Mouse (Mus musculus) limb, embryonic 12.5 days (tissue): ENCODE data around the gene Ifnk. TPM values are rescaled to one million over a fixed set of nuclear protein-coding genes. Genes with fewer than 3 reads are reported as not detected.

Source experiments
- ATAC-seq: fragments of 200-750 bp; cut with Nextera tagmentation; 2 replicates; pipeline ENCODE4 v1.8.0; 2017; ENCODE audit warnings: low read depth, moderate TSS enrichment; ENCODE audit not compliant: insufficient number of reproducible peaks, insufficient read depth, low FRiP score, low TSS enrichment
- H3K27ac ChIP-seq: fragments of 300-500 bp; sonication (generic); 2 replicates; pipeline ENCODE4 v1.5.1; 2016; ENCODE audit warnings: mild to moderate bottlenecking, moderate library complexity
- H3K27me3 ChIP-seq: fragments of 300-500 bp; sonication (generic); 2 replicates; pipeline ENCODE4 v1.6.1; 2016; ENCODE audit warnings: mild to moderate bottlenecking, moderate library complexity
- H3K36me3 ChIP-seq: fragments of 300-500 bp; sonication (generic); 2 replicates; pipeline ENCODE4 v1.6.1; 2016; ENCODE audit warnings: mild to moderate bottlenecking, moderate library complexity
- H3K4me1 ChIP-seq: fragments of 300-500 bp; sonication (generic); replicated peaks from 2 replicates; pipeline ENCODE4 v1.6.1; 2016
- H3K4me2 ChIP-seq: fragments of 300-500 bp; sonication (generic); 2 replicates; pipeline ENCODE4 v1.6.1; 2016; ENCODE audit warnings: mild to moderate bottlenecking, moderate library complexity
- H3K4me3 ChIP-seq: fragments of 300-500 bp; sonication (generic); replicated peaks from 2 replicates; pipeline ENCODE4 v1.5.1; 2016; ENCODE audit warnings: mild to moderate bottlenecking
- H3K9ac ChIP-seq: fragments of 300-500 bp; sonication (generic); replicated peaks from 2 replicates; pipeline ENCODE4 v1.6.1; 2016; ENCODE audit warnings: mild to moderate bottlenecking, moderate library complexity
- H3K9me3 ChIP-seq: fragments of 300-500 bp; sonication (generic); 2 replicates; pipeline ENCODE4 v1.6.1; 2016; ENCODE audit warnings: mild to moderate bottlenecking, moderate library complexity
- whole genome bisulfite sequencing: fragments of 180-500 bp; shearing (Covaris S2); methylation state at CpG from one replicate; pipeline ENCODE4 v1.1.7; 2016; 5-methylcytosine and 5-hydroxymethylcytosine counted together
- polyA plus RNA-seq: library from polyadenylated mRNA; unstranded; fragments of >200 nt; fragmentation: Nextera tagmentation; extraction: Ambion mirVana; gene quantifications from 2 replicates; pipeline ENCODE4 v1.2.1, GENCODE M21; 2016

Ifnk gene
- polyA plus RNA-seq, 1 experiment from 2014 or later = 0.26 TPM

GRCm38 (mm10) chr4:35201700-35202099 is 49.8 kb downstream of the Ifnk start:
- Histone ChIP-seq H3K4me1 (no peaks in the 10 kb centered on the region), H3K36me3 (peaks cover 40% of the 10 kb centered on the region), H3K9ac (no peak overlapping the region), H3K4me2 (no peak overlapping the region), H3K4me3 (no peak overlapping the region), H3K27me3 (no peaks in the 10 kb centered on the region), H3K9me3 (no peaks in the 10 kb centered on the region), H3K27ac (no peak overlapping the region)
- 94% methylated on average over 5 of the region's 5 CpGs for WGBS
- ATAC-seq = no peak

Other genes with a start within 250 kb of the Ifnk start
- 14.3 and 15.1 TPM in 2 replicates for gene Mob3b, start 5.4 kb downstream of the Ifnk start, polyA plus RNA-seq
- 11.6 and 12.2 TPM in 2 replicates for gene C9orf72, start 74.1 kb downstream of the Ifnk start, polyA plus RNA-seq